Mouse (Mus musculus) bone marrow, adult 2 months (tissue): Measurements from ENCODE around the gene Klhl6.

Experiments
- CTCF ChIP-seq: fragments of 200-500 bp; IDR thresholded peaks from 2 replicates; pipeline ENCODE4 v1.5.1; 2011; ENCODE audit warnings: low read length, control low read depth; ENCODE audit not compliant: control insufficient read depth, insufficient read depth
- POLR2A ChIP-seq: fragments of 200-500 bp; IDR thresholded peaks from 2 replicates; pipeline ENCODE4 v1.6.1; 2011; ENCODE audit warnings: low read depth, mild to moderate bottlenecking, control low read depth, low read length, borderline replicate concordance; ENCODE audit not compliant: control insufficient read depth

DNA sequence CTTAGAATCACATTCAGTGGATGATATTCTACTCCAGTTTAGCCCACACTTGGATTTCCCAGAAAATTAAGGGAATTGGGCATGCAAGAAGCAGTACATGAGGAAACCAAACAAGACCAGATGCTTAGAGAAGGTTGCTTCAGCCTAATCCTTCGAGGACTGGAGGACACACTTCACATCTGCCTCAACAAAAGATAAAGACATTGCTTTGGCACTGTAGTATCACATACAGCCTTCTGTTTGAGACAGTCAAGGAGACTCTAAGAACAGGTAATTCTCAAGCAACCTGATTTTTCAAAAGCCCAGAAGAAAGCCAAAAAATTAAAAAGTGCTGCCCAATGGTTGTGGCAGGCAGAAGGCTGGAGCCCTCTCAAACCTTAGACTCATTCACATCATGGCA is 16.4 kb downstream of the Klhl6 start:
- TF ChIP-seq POLR2A, result no peak
- TF ChIP-seq CTCF, result no peak
